Mouse (Mus musculus) MEL (cell line): ENCODE measurements around the gene Dpp9.

Source experiments
- BHLHE40 ChIP-seq: IDR thresholded peaks from 2 replicates; pipeline ENCODE4 v1.6.1; 2012; ENCODE audit warnings: low read depth, mild to moderate bottlenecking, inconsistent platforms, low read length, improper control_type of control experiment, borderline replicate concordance
- CTCF ChIP-seq, 3 experiments: IDR thresholded peaks in 2 of 3; conservative IDR thresholded peaks in 1 of 3; 2 replicates each; pipeline ENCODE4 v1.5.1; 2011 to 2012; ENCODE audit warnings: low read length in 3 of 3, low read depth in 2 of 3, mild to moderate bottlenecking in 2 of 3, improper control_type of control experiment in 1 of 3, inconsistent platforms in 1 of 3, mixed read lengths in 1 of 3, moderate library complexity in 1 of 3; ENCODE audit not compliant: control insufficient read depth in 1 of 3, insufficient read depth in 1 of 3, poor library complexity in 1 of 3, severe bottlenecking in 1 of 3
- ELF1 ChIP-seq: IDR thresholded peaks from 2 replicates; pipeline ENCODE4 v1.6.1; 2014; ENCODE audit warnings: low read depth, mild to moderate bottlenecking, inconsistent platforms, low read length, improper control_type of control experiment, moderate library complexity
- NRF1 ChIP-seq: IDR thresholded peaks from 2 replicates; pipeline ENCODE4 v1.6.1; 2014; ENCODE audit warnings: low read depth, mild to moderate bottlenecking, inconsistent platforms, low read length, improper control_type of control experiment, moderate library complexity; ENCODE audit not compliant: poor library complexity, insufficient read depth, severe bottlenecking
- POLR2AphosphoS2 ChIP-seq: IDR thresholded peaks from 2 replicates; pipeline ENCODE4 v1.6.1; 2011; ENCODE audit warnings: low read length, improper control_type of control experiment
- USF2 ChIP-seq, 2 experiments: IDR thresholded peaks; 2 replicates each; pipeline ENCODE4 v1.6.1; 2011 to 2012; ENCODE audit warnings: improper control_type of control experiment in 2 of 2, low read length in 2 of 2, borderline replicate concordance in 1 of 2, inconsistent platforms in 1 of 2, low read depth in 1 of 2, mild to moderate bottlenecking in 1 of 2; ENCODE audit not compliant: insufficient read depth in 1 of 2

GRCm38 (mm10) chr17:56148280-56148679 lies 70.4 kb downstream of the Dpp9 start:
- TF ChIP-seq CTCF (IDR thresholded peaks at IDR 0.05 in 2 of 3, conservative IDR thresholded peaks at IDR 0.05 in 1 of 3; ENCODE audit: control insufficient read depth in 1 of 3, insufficient read depth in 1 of 3, low read depth in 2 of 3, low read length in 3 of 3, poor library complexity in 1 of 3, severe bottlenecking in 1 of 3) (no peak), USF2 (IDR thresholded peaks at IDR 0.05; ENCODE audit: borderline replicate concordance in 1 of 2, insufficient read depth in 1 of 2, low read depth in 1 of 2, low read length in 2 of 2) (no peak), BHLHE40 (no peak), POLR2AphosphoS2 (no peak), NRF1 (no peak), ELF1 (no peak)
